Mouse (Mus musculus) kidney, postnatal 25 days (tissue): ENCODE results near the gene Six5.

Experiments
- DNase-seq, 2 experiments: peaks; one replicate each; pipeline ENCODE4 v3.0.0; 2021; ENCODE audit warnings: mixed read lengths in 2 of 2

The Six5 gene

GRCm38 (mm10) chr7:19075723-19076585 lies 18.4 kb upstream of the Six5 start, which contains the start of gene Dmwd:
Gene Dmwd, plus strand, starts transcription at chr7:19076227.
- peak; percentile 97 to 98 for DNase-seq

- peak in 1 of 2 experiments; percentile 51 for DNase-seq
These were observed 17.8 kb upstream of the Six5 start for GRCm38 (mm10) chr7:19076586-19076991.

- peak in 1 of 2 experiments; percentile 47 for DNase-seq
These were observed 16.6 kb upstream of the Six5 start for GRCm38 (mm10) chr7:19077761-19078160.

GRCm38 (mm10) chr7:19078732-19079131 lies 15.7 kb upstream of the Six5 start:
- DNase-seq = no peak

- DNase-seq = peak in 1 of 2 experiments; percentile 41
These were observed 13.9 kb upstream of the Six5 start for GRCm38 (mm10) chr7:19080451-19080950.

GRCm38 (mm10) chr7:19082171-19082570 lies 12.2 kb upstream of the Six5 start:
- DNase-seq = no peak

GRCm38 (mm10) chr7:19083096-19083495 lies 11.3 kb upstream of the Six5 start:
- peak; percentile 40 to 57 for DNase-seq

GRCm38 (mm10) chr7:19083701-19084100 lies 10.7 kb upstream of the Six5 start, which contains the start of gene Dmpk:
Gene Dmpk, plus strand, starts transcription at chr7:19083849.
- DNase-seq = peak in 1 of 2 experiments; percentile 39

GRCm38 (mm10) chr7:19084277-19084771 lies 10.1 kb upstream of the Six5 start:
- peak in 1 of 2 experiments; percentile 39 for DNase-seq

- peak in 1 of 2 experiments; percentile 36 for DNase-seq
These were observed 9.4 kb upstream of the Six5 start for GRCm38 (mm10) chr7:19084921-19085473.

- peak in 1 of 2 experiments; percentile 61 for DNase-seq
These were observed 8.9 kb upstream of the Six5 start for GRCm38 (mm10) chr7:19085495-19085894.

GRCm38 (mm10) chr7:19086042-19086441 lies 8.4 kb upstream of the Six5 start:
- peak; percentile 71 to 79 for DNase-seq

- peak in 1 of 2 experiments; percentile 36 for DNase-seq
These were observed 7.6 kb upstream of the Six5 start for GRCm38 (mm10) chr7:19086760-19087159.

GRCm38 (mm10) chr7:19088813-19089212 lies 5.6 kb upstream of the Six5 start:
- peak; percentile 76 to 80 for DNase-seq

GRCm38 (mm10) chr7:19091913-19092312 lies 2.5 kb upstream of the Six5 start:
- DNase-seq = peak in 1 of 2 experiments; percentile 46

GRCm38 (mm10) chr7:19092381-19093173 lies 1.8 kb upstream of the Six5 start:
- DNase-seq = peak; percentile 67 to 87

- peak; percentile 90 to 93 for DNase-seq
These were observed 1.2 kb upstream of the Six5 start for GRCm38 (mm10) chr7:19093174-19093521.

- DNase-seq = peak; percentile 98 to 99
These were observed 633 bp upstream of the Six5 start for GRCm38 (mm10) chr7:19093537-19094385.

GRCm38 (mm10) chr7:19094826-19095750 lies 694 bp downstream of the Six5 start:
- peak; percentile 63 to 77 for DNase-seq

GRCm38 (mm10) chr7:19095751-19096110 lies 1.3 kb downstream of the Six5 start:
- DNase-seq = peak; percentile 67 to 90
